Mouse (Mus musculus) cortical plate, adult 2 months (tissue): ENCODE measurements around the gene Kcnb1. TPM values are rescaled to one million over a fixed set of nuclear protein-coding genes. Genes with fewer than 3 reads are reported as not detected.

ENCODE experiments used
- H3K27ac ChIP-seq: fragments of 200-500 bp; 2 replicates; pipeline ENCODE4 v1.5.1; 2012; ENCODE audit warnings: low read length, control low read depth, inconsistent platforms; ENCODE audit not compliant: insufficient read depth
- H3K4me1 ChIP-seq: fragments of 200-500 bp; 2 replicates; pipeline ENCODE4 v1.6.1; 2011; ENCODE audit warnings: low read length; ENCODE audit not compliant: control insufficient read depth, insufficient read depth
- H3K4me3 ChIP-seq: fragments of 200-500 bp; 2 replicates; pipeline ENCODE4 v1.5.1; 2011; ENCODE audit warnings: mild to moderate bottlenecking, low read length, control low read depth; ENCODE audit not compliant: insufficient read depth
- CTCF ChIP-seq: fragments of 200-500 bp; IDR thresholded peaks from 2 replicates; pipeline ENCODE4 v1.5.1; 2011; ENCODE audit warnings: mild to moderate bottlenecking, control low read depth, low read length; ENCODE audit not compliant: insufficient read depth; ENCODE audit errors: extremely low read depth
- POLR2A ChIP-seq: fragments of 200-500 bp; IDR thresholded peaks from 2 replicates; pipeline ENCODE4 v1.6.1; 2011; ENCODE audit warnings: mild to moderate bottlenecking, low read length, control low read depth; ENCODE audit not compliant: insufficient read depth; ENCODE audit errors: extremely low read depth
- polyA plus RNA-seq: library from polyadenylated mRNA; depleted of rRNA; stranded (reverse); fragments of >200 nt; gene quantifications from 2 replicates; pipeline ENCODE4 v1.2.3, GENCODE M21; 2012

The Kcnb1 gene
- polyA plus RNA-seq, 1 experiment: 68.7 TPM

DNA sequence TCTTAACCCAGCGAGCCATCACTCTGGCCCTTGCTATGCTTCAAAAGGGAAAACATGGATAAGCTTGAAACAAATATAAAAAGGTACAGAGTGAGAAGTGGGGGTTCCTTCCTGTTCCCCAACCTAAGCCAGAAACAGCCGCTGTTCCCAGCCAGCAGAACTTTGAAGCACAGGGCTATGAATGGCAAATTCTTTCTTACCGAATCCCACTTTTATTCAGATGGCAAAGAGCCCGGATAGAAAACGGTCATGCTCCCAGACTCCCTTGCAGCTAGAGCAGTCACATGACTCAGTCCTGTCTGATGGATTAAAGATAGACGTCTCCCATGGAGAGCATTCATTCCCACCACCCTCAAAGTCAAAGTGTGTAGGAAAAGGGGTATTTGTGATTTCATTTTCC, 39.1 kb downstream of the Kcnb1 start:
- TF ChIP-seq POLR2A: no peak
- TF ChIP-seq CTCF: no peak
- H3K4me1 ChIP-seq: peaks cover 21% of the 10 kb centered on the region
- H3K27ac ChIP-seq: peak overlapping the region; percentile 69
- no peak overlapping the region for H3K4me3 ChIP-seq

DNA sequence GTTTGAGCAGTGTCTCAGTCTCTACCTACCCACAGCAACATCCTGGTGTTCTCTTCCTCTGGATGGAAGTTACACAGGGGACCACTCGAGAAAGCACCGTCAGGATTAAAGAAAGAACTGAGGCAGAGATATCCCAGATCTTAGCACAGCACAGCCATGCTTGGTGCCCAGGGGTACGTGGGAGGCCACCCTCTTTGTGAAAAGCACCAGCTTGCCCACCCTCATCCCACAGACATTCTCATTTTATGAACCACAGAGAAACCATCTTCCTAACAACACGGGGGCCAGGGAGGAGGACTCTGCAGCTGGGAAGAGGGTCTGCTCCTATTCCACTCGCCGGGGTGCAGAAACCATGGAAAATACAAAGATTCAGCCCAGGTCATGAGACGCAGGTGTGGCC, 39.8 kb downstream of the Kcnb1 start:
- Histone ChIP-seq H3K4me3 (no peak overlapping the region), H3K27ac (0 out of 2 replicates have a peak overlapping the region, but pooled peaks have one; percentile 14)

DNA sequence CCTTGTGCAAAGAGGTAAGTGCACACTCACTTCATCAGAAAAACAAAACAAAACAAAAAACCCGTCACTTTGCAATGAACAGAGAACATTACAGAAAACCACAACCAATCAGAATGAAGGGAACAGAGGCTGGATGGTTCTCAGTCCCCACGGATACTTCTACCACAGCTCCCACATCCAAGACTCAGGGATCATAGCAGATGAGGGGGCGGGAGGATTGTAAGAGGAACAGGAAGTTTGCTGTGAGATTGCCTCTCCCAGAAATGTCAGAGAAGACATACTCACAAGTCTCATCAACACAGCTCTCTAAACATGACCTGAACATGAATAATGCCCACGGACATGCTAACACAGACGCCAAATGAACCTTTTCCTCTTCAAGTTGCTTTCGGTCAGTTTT, 40.9 kb downstream of the Kcnb1 start:
- Histone ChIP-seq H3K27ac (peak overlapping the region; percentile 17; the same call in 1 of the 2 replicates), H3K4me1 (peaks cover 18% of the 10 kb centered on the region), H3K4me3 (no peak overlapping the region)
- TF ChIP-seq CTCF (no peak), POLR2A (no peak)

More for the DNA sequence above, 39.8 kb downstream of the Kcnb1 start:
- TF ChIP-seq CTCF (no peak), POLR2A (no peak)
- peaks cover 20% of the 10 kb centered on the region for H3K4me1 ChIP-seq

DNA sequence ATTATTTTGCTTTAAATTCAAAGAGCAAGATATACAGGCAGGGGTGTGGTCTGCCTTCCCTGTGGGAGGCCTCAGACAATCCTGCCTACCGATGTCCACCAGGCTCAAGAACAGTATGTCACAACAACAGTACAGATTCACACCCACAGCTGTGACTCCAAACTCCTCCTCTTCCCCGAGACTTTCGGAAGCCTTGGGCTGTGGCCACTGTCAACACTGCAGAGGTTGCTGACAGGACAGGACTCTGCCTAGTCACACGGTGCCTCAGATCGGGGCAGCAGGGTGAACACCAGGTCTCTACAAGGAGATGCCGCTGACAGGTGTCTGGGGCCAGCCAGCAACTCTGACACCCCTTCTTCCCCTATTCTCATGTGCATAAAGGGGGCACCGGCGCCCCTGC, 42.2 kb downstream of the Kcnb1 start:
- Histone ChIP-seq H3K27ac (0 out of 2 replicates have a peak overlapping the region, but pooled peaks have one; percentile 13), H3K4me3 (no peak overlapping the region), H3K4me1 (peaks cover 20% of the 10 kb centered on the region)
- TF ChIP-seq CTCF: no peak
- no peak for TF ChIP-seq POLR2A

DNA sequence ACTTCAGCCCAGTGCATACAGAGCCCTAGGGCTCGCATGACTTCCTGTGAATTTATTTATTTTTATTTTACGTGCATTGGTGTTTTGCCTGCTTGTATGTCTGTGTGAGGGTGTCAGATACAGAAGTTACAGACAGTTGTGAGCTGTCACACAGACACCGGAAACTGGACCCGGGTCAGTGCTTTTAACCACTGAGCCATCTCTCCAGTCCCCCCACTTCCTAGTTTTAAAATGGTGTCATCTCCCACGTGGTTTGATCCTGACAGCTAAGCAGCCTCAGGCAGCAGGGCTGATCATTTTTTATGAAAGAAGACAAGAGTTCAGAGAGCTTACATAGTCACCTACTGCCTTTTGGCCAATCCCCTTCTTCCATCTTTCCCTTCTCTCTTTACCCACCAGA, 44.1 kb downstream of the Kcnb1 start:
- Histone ChIP-seq H3K27ac (peak overlapping the region; percentile 86; the same call in 1 of the 2 replicates), H3K4me1 (peaks cover 21% of the 10 kb centered on the region), H3K4me3 (no peak overlapping the region)
- TF ChIP-seq POLR2A (no peak), CTCF (no peak)

DNA sequence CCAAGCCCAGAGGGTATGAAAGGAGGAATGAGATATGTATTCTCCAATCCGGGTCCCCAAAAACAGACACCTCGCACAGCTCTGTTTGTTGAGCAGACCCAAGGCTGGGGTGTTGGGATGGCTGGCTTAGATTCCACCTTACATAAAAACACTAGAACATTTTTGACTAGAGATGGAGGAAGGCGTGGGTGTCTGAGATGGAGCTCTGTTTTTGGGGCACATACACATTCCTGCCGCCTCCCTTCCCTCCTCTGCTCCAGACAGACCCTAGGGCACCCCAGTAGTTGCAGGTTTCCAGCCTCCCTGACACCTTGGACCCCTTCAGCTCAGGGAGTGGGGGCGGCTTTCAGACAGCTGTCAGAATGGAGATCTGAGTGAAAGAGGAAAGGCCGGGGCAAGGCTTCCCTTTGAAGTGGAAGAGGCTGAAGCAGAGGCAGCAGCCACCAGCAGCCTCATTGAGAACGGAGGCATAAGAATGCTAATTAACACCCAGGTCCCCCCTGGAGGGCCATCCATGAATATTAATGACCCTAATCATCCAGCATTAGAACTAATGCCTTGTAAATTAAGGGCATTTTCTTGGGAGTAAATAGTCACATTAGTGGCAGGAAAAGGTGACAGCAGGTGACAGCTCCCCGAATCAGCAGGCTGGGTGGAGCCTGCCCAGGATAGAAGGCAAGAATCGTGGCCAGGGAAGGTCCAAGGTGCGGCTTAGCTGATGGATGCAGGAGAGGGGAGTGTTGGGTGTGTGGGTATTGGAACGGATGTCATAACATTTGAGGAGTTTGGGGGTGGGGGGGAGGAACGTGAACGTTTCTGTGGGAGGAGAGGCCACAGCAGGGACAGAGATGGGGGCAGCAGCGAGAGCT, 45.3 kb downstream of the Kcnb1 start:
- TF ChIP-seq POLR2A: no peak
- no peak for TF ChIP-seq CTCF
- peaks cover 22% of the 10 kb centered on the region for H3K4me1 ChIP-seq
- H3K27ac ChIP-seq: peak overlapping the region; percentile 86
- no peak overlapping the region for H3K4me3 ChIP-seq

DNA sequence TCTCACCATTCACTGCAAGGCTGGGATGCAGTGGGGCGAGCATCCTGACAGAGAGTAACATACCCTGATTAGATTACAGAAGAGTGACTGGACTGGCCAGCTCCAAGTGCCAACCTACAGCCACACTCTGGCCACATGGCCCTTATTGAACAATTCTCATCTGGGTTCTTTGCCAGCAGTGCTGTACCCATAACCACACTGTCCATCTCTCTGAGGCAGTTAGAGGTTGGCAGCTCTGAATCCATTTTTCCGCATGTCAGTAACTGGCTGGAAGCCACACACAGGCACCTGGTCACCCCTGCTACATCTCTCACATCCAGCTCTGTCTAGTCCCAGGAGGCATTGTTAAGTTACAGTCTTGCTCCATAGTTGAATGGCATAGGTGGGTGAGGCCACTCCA, 46.0 kb downstream of the Kcnb1 start:
- Histone ChIP-seq H3K4me1 (peaks cover 25% of the 10 kb centered on the region), H3K27ac (peak overlapping the region; percentile 79), H3K4me3 (no peak overlapping the region)
- no peak for TF ChIP-seq POLR2A
- no peak for TF ChIP-seq CTCF

DNA sequence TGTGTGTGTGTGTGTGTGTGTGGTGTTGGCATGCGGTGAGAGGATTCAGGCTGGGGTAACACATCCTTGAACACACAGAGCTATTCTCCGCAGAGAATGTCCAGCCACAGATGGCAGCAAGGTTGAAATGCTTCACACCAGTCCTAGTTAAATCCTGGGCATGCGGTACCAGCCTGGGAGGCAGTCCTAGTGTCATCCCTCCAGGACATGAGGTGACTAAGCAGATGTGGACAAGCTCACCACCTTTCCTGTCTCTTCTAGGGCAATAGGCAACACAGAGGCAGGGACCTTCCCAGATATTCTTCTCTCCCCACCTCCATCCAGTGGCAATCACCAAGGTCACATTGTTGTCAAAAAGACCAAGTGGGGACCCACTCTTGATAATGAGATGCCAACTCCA, 47.7 kb downstream of the Kcnb1 start:
- H3K27ac ChIP-seq: 0 out of 2 replicates have a peak overlapping the region, but pooled peaks have one; percentile 20
- H3K4me3 ChIP-seq: no peak overlapping the region
- no peak for TF ChIP-seq POLR2A
- no peak for TF ChIP-seq CTCF
- peaks cover 32% of the 10 kb centered on the region for H3K4me1 ChIP-seq

DNA sequence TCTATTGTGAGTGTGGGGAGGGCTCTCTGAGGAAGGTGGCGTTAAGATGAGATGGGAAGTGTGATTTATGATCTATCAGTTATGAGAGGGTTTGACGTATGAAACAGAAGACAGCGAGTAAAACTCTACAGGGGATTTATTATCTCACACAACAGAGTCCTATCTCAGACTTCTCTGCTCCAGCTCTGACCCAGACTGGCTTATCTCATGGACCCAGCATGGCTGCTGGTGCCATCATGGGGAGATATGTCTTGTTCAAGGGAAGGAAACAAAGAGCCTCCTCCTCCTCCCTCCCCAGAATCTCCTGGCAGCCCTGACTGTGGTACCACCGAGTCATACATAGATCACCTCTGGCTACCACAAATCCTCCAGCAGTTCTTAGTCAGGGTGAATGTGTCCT, 48.1 kb downstream of the Kcnb1 start:
- no peak for TF ChIP-seq POLR2A
- no peak for TF ChIP-seq CTCF
- Histone ChIP-seq H3K4me3 (no peak overlapping the region), H3K27ac (peak overlapping the region; percentile 20; the same call in 1 of the 2 replicates)

DNA sequence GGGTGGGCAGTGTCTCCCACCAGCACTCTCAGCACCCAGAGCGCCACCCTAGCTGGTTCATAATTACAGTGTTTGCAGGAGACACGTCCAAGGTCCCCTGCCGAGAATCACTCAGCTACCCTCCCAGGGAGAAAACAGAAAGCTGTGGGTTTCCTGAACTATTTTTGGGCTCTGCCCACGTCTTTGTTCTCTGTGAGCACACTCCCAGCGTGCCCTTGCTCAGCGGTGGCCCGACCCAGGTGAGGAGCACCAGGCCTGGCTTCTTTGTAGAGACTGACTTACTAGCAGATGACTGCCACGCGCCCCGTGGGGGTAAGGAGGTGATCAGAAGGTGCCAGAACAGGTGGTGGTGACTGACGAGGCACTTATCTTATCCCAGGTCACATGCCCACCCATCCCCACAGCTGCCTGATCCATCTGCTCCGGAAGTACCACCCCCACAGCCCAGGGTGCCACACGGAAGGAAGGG, 50.1 kb downstream of the Kcnb1 start:
- peak overlapping the region; percentile 26 for H3K27ac ChIP-seq
- TF ChIP-seq POLR2A: no peak
- no peak for TF ChIP-seq CTCF
- H3K4me1 ChIP-seq: peaks cover 33% of the 10 kb centered on the region
- no peak overlapping the region for H3K4me3 ChIP-seq

More for the DNA sequence above, 48.1 kb downstream of the Kcnb1 start:
- H3K4me1 ChIP-seq: peaks cover 33% of the 10 kb centered on the region
